Mouse (Mus musculus) kidney, adult 2 months (tissue): ENCODE data around the gene Ccdc136.

Experiments
- CTCF ChIP-seq: fragments of 200-500 bp; conservative IDR thresholded peaks from 2 replicates; pipeline ENCODE4 v1.5.1; 2011; ENCODE audit warnings: low read depth, mild to moderate bottlenecking, control low read depth, low read length, moderate library complexity, mixed read lengths; ENCODE audit not compliant: insufficient read depth, insufficient read length
- POLR2A ChIP-seq: fragments of 200-500 bp; IDR thresholded peaks from one replicate; pipeline ENCODE4 v1.6.1; 2011; ENCODE audit warnings: low read depth, low read length, control low read depth

DNA sequence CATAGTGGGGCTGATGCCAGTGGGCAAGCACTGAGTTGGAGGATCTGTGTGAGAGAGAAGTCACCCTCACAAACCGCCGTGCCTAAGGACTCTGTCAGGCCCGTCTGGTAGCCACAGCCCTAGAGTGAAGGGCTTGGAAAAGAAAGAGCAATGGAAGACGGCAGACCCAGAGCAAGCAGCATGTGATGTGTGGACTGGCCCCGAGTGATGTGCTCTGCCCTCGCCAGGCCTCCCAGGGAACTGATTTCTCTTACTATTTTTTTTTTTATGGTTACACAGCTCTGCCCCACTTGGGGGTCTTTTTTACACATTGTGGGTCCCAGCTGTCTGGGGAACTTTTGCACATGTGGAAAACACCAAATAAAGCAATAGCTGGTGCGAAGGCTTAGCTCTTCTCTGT lies 65.4 kb downstream of the Ccdc136 start:
- TF ChIP-seq POLR2A (no peak), CTCF (no peak)
